Mouse (Mus musculus): ENCODE measurements around the gene Ngf.

- TF ChIP-seq FLI1 (IDR thresholded peaks at IDR 0.05; ENCODE audit: low read length), result no peak
- TF ChIP-seq GATA1 (IDR thresholded peaks at IDR 0.05; ENCODE audit: borderline replicate concordance, low read length), result no peak
Measured at GRCm38 (mm10) chr3:102462703-102463336, 6.9 kb upstream of the Ngf start.

Measured in megakaryocyte, embryonic 14.5 days (primary cell).